Mouse (Mus musculus) urinary bladder, postnatal 10 days (tissue): ENCODE measurements at regions not wholly inside any gene's neighbourhood (a gene's known extent, or its start where the extent isn't known, plus 50 kb on each side); places are given as distances from the start of the nearest gene placed in this dataset.

Experiments used
- DNase-seq: peaks from one replicate; pipeline ENCODE4 v3.0.0; 2022; ENCODE audit warnings: low spot score

- no peak for DNase-seq
Measured at GRCm38 (mm10) chr4:7597671-7598390, 641.0 kb downstream of the Car8 start.

- DNase-seq: no peak
Measured at GRCm38 (mm10) chr4:7596116-7596515, 642.7 kb downstream of the Car8 start.

- no peak for DNase-seq
Measured at GRCm38 (mm10) chr4:7583851-7584250, 655.0 kb downstream of the Car8 start.

DNA sequence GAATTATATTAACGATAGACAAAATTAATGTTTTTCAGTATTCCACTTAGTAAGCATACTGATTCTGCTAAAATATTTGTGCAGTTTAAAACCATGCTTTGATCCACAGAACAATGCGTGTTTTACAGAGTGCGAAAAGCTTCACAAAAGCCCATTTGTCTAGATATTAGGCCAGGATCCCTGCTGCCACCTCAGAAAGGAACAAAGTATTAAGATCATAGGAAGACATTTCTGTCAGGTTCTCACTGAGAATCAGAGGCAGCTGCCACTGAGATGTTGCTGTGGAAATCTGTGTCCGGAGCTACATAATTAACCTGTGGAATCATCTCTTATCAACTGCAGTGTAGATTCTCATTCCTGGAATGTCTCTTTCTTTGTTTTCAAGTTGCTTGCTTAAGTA, 656.9 kb downstream of the Car8 start:
- DNase-seq: no peak

DNA sequence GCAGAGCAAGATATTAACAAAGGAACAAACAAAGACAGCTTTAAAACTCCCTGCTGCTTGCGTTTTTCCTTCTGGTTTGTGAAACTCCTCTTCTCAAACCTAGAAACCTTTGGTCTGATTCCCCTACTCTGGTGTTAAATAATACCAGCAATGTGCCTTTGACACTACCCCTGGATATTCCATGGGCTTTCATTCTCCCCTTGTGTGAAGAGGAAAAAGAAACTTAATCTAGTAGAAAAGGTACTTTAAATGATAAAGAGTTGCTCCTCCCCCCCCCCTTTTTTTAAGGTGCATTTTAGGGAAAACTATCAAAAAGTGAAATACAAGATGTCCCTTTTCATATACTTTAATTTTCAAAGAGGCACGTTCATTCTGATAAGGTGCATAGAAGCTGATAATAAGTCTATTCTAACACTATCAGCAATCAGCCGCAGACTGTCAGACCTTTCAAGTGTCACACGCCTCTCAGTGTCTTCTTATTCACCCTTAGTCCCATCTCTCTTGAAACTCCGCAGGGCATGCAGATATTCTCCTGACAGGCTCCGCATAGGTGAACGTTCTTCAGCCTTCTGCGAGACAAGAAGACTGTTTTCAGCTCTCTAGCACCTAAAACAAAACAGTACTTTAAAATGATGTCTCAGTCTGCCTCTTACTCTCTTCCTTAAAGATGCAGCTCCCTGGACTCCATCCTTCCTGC, 657.5 kb downstream of the Car8 start:
- DNase-seq: no peak

GRCm38 (mm10) chr4:7580554-7581219, 658.2 kb downstream of the Car8 start:
- no peak for DNase-seq

GRCm38 (mm10) chr4:7574011-7574410, 664.8 kb downstream of the Car8 start:
- no peak for DNase-seq

DNA sequence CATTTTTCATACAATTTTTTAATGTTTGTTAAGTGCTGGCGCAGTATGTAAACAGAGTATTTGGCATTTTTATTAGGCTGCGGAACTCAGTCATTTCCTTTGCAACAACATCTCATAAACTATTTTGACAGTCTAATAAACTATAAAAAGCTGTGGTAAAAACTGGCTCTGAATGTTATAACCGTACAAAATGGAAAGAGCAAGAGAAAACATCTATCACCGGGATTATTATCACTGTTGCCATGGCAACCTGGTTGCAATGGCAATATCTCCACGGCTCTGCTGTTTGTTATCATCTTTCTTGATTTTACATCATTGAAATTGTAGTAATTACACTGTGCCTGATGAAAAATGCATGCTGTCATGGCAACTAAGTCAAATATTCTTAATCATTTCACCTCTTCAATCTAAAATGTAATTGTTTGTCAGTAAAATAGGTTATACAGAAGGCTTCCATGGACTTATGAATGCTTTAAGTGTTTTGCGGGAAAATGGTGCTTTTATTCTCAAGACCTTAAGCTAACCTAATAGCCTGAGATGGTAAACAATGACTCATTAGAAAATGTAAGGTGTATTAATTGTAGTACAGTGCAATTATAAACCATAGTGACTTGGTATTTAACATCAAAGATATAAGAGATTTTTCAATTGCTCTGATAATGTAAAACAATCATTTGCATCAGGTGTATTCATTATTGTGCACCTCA, 671.0 kb downstream of the Car8 start:
- no peak for DNase-seq

DNA sequence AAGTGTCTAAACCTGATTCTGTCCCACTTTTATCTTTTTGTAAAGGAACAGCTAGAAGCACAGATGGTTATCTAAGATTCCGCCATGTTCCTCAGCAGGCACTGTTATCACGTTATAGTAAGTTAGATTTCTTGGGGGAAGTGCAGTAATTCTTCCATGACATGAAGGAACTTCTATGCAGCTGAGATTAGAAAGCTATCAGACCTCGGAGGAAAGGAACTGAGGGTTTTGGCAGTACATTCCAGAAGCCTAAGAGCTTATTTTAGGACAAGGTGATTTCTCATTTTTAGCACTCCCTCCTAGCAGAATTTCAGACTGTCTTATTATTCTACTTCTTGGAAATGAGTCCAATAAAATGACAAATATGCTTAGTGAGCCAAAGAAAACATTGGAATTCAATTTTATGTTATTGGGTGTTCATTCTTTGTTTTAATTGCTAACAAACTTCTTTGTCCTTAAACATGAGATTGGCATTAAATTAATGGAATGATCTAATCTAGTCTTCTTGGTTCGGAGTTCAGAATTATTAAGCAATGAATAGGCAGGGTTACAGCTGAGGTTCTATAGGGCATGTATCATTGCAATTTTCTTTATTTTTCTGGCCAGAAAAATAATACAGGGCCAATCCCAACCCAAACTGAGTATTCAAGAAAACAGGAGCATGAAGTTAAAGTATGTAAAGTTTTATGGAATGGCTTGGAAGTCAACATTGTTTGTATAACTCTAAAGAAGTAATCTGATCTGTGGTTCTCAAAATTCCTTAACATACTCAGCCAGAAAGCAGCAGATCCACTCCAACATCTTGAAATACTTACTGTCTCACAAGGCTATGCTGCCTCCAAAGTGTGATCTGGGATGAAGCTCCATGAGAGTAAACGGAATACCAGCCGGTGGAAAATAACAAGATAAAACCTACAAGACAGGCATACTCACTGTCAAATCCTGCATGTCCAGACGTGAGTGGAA, 678.7 kb downstream of the Car8 start:
- DNase-seq: no peak

DNA sequence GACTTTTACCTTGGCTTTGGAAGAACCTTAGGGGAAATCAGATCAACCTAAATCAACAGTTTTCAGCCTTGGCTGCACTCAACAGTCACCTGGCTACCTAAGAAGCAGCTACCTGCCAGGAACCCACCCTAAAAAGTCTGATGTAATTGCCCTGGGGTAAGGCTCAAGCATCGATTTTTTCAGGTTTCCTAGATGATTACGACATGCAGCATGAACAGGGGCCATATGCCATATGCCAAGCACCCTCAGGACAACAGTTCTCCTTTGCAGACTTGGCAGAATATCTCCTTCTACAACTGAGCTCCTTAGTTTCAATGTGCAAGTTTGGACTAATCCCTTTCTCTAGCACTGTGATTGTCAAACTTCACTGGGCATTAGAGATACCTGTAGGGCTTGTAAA, 680.1 kb downstream of the Car8 start:
- no peak for DNase-seq

- DNase-seq: no peak
Measured at GRCm38 (mm10) chr4:7534301-7534700, 704.5 kb downstream of the Car8 start.

- no peak for DNase-seq
Measured at GRCm38 (mm10) chr4:7527718-7528117, 711.1 kb downstream of the Car8 start.

DNA sequence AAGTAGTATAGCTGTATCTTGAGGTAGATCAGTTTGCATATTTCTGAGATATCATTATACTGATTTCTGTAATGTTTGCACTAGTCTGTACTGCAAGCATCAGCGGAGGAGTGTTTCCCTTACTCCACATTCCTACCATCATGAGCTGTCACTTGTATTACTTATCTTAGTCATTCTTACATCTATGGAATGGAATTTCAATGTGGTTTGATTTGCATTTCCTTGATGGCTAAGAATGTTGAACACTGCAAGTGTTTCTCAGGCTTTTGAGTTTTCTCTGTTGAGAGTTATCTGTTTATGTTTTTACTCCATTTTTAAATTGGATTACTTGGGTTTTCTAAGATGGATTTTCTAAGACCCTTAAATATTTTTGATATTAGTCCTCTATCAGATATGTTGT, 725.8 kb downstream of the Car8 start:
- no peak for DNase-seq

DNA sequence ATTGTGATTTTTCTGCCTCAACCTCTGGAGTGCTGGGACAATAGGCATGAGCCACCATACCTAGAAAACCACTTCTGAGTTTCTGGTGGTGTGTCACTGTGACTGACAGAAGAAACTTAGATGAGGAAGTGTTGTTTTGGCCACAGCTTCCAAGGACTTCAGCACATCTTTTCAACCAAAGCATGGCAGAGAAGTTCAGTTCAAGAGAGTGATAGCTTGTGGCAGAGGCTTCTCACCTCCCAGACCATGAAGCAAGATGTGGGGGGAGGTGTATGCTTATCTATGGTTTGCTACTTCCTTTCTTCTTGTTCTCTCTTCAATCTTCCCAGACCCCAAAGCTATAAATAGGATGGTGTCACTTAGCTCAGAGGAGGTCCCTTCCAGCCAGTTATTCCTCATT, 753.3 kb downstream of the Car8 start:
- DNase-seq: no peak

- DNase-seq: no peak
Measured at GRCm38 (mm10) chr4:7455130-7455529, 783.7 kb downstream of the Car8 start.

DNA sequence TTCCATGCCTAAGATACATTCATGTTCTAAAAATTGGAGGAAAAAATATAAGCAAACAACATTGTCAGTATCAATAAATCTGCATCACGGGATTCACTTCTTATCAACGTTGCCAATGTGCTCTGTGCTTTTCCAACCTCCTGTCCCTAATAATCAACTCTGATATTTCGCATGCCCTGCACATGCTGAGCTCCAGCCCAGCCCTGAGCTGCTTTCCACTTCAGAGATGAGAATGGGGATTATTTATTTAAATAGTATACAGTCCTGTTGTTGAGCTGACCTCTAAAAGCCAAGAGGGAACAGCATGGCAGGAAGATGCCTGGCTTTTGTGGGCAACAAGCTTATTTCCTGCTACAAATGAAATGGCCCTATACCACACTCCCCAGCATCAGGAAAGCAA, 786.2 kb downstream of the Car8 start:
- no peak for DNase-seq

DNA sequence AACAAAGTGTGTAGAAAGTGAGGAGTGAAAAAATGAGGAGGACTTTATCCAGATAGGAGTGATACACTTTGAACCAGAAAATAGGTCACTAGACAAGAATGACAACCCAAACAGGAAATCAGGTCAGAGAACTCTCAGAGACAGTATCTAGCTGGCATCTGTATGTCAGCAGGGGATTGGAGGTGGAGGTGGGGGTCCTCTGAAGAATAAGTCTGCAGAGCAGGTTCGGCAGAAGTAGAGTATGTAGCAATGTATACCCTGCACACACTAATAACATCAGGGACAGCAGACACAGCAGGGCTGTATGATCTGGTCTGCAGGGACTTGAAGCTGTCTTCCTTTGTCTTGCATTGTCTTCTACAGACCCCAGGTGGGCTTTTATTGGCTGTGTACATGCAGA, 787.9 kb downstream of the Car8 start:
- DNase-seq: no peak

DNA sequence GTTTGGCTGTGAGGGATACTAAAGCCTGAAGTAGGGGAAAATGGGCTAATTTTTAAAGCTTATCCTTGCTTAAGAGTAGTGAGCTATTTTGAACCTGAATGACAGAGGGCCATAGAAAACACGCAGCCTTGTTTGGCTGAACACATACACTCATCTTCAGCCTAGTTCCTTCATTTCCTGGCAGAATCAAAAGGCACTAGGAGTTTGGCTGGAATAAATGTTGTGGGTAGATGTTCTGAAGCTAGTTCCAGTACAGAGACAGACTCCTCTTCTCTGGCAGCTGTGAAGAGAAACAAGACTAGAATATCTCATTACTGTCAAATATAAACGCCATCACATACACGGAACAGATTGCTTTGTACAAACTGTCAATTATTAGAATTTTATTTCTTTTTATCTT, 809.5 kb downstream of the Car8 start:
- no peak for DNase-seq

- no peak for DNase-seq
Measured at GRCm38 (mm10) chr4:7424081-7424480, 814.8 kb downstream of the Car8 start.

DNA sequence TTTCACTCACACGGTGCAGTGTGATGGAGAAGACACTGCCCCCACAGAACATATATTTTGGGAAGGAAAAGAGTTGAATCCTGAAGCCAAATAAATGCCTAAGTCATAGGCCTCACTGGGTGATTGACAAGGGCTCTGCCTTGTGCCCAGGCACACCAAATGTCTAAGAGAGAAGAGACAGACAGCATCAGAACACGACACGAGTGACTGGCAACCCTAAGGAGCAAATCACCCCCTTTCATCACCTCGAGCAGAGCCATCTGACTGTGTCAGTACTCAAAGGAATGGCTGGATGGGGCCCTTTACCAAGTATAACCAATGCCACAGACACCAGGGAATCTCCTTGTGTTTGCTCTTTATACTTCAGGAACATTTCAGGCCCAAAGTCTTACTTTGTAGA, 815.6 kb downstream of the Car8 start:
- no peak for DNase-seq

- DNase-seq: no peak
Measured at GRCm38 (mm10) chr4:7422787-7423186, 816.1 kb downstream of the Car8 start.

- no peak for DNase-seq
Measured at GRCm38 (mm10) chr4:7414301-7414700, 824.5 kb downstream of the Car8 start.
